Mouse (Mus musculus) hindlimb bud, embryonic 11.5 days (tissue): ENCODE data around the gene Pbx1.

Experiments used
- DNase-seq: peaks from one replicate; pipeline ENCODE4 v3.0.0-alpha.2; 2012; ENCODE audit warnings: low read depth, low spot score; ENCODE audit errors: extremely low spot score

The Pbx1 gene

GRCm38 (mm10) chr1:168384594-168384955 is 47.5 kb downstream of the Pbx1 start:
- DNase-seq = no peak

GRCm38 (mm10) chr1:168383832-168384593 is 48.1 kb downstream of the Pbx1 start:
- no peak for DNase-seq

DNA sequence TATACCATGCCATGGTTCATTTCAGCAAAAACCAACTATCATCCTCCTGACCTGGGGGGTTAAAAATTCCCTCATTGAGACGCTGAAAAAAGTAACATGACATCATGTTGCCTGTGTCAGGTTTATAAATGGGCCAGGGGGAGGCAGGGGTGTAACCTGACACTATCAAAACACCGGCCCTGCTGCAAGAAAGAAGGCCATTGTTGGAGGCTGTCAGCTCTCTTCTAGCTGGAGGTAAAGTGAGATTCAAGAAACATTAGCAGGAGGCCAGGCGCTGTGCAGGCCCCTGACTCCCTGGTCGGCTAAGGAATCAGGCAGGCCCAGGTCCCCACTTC is 49.3 kb downstream of the Pbx1 start:
- DNase-seq = peak; percentile 56

DNA sequence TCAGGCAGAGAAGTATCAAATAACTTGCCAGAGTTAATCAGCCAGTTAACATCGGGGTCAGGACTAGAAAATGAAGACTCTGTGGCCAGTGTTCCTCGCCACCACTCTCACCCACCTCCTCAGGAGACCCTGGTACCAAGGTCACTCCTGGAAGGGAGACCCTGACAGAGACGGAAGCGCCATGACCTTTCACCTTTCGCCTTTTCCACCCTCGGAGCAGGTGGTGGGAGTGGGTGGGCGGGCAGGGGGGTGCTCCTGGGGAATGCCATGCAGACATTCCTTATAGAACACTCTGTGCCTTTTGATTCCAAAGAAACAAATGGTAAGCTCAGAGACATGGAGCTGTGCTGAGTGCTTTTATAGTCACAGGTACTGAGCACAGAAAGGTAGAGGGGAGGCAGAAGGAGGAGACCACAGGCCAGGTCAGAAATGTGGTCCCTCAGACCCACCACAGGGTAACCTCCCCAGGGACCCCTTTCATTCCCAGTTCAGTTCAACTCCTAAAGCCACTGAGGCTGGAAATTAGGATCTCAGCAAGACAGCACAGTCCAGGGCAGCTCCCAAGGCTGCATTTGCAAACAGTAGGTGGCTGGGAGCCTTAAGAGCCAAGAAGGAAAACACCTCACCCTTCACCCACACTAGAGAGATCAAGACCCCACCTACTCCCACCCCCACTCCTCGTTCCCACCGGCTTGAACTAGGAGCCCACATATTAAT is 49.8 kb downstream of the Pbx1 start:
- no peak for DNase-seq

- no peak for DNase-seq
Measured at GRCm38 (mm10) chr1:168381451-168381850, 50.6 kb downstream of the Pbx1 start.

GRCm38 (mm10) chr1:168380241-168380770 is 51.8 kb downstream of the Pbx1 start:
- no peak for DNase-seq

GRCm38 (mm10) chr1:168377650-168378049 is 54.4 kb downstream of the Pbx1 start:
- DNase-seq = no peak

DNA sequence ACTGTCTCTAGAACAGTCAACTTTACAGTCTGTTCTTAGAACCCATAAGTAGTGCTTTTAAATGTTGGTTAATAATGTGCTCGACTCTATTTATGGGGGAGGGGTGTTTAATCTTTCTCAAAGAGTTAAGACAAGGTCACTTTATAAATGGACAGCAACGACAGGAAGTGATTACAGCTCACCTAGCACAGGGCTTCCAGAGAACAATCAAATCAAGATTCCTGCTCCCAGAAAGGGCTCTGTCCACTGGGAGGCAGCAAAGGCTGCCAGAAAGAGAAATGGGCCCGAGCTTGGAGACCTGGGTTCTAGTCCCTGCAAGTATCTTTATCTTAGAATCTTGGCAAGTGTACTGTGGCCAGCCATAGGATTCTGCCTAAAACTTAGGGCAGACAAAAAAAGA is 55.7 kb downstream of the Pbx1 start:
- DNase-seq = no peak

- no peak for DNase-seq
Measured at GRCm38 (mm10) chr1:168374953-168375600, 57.0 kb downstream of the Pbx1 start.

GRCm38 (mm10) chr1:168372089-168372488 is 60.0 kb downstream of the Pbx1 start:
- DNase-seq = no peak

- DNase-seq = no peak
Measured at GRCm38 (mm10) chr1:168370966-168371365, 61.1 kb downstream of the Pbx1 start.

DNA sequence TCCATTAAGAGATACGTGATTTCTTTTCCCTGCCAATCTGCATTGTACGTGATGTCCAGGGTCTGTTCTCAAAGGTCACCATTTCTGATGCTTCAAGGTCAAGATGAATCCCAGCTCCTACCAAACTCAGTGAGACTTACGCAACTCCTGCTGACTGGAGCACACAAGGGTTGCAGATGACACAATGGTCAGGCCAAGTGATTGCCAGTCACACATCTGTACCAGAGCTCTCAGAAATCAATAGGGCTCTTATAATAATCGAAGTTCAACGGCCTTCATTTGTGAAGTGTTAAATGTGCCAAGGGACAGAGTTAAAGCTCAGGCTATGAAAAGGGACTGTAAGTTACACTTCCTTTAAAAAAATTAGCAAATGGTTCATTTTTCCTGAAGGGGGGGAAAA is 65.8 kb downstream of the Pbx1 start:
- no peak for DNase-seq

DNA sequence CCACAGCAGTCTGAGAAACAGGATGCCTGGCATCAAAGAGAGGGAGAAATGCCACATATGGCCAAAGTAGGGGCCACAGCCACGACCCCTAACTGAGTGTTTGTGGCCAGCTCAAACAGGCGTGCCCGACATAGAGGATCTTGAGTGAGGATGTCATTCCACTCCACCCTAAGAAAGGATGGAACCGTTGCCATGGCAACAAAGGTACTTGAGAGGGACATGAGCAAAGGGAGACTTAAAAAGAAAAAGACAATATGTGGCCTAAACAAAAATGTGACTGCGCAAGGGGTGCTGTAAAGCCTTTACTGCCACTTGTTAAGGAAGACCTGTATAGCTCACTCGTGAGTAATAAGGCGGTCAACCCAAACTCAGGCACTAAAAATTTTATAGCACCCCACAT is 67.7 kb downstream of the Pbx1 start:
- DNase-seq = no peak

DNA sequence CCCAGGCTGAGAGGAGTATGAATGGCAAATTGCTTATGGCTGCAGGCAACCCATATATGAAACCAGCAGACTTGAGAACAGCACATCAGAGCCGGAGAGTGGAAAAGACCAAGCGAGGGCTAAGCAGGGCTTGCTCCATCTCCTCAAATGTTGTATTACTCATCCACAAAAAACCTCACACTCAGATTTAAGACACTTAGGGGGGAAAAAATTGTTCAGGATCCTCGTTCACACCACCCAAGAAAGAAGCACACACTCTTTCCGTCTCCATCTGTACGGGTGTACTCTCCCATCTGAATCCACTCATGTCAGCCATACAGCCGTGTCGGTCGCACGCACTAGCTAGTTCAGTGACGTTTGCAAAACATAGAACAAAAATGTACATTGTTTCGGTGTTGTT is 69.0 kb downstream of the Pbx1 start:
- DNase-seq = no peak

DNA sequence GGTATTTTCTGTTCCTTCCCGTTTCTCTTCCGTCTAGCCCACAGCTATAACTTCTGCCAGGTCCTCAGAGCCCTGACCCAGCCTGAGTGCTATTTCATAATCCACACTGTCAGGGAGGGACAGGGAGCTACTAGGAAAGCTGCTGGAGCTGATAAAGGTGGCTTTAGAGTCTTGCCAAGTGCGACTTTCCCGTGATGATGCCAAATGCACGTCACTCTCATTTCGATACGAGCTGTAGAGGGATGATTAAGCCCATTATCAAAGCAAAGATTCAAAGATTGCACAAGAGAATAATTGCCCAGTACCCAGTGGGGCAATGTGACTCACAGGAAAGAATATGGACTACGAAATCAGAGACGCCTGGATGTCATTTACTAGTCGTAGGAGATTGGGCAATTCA is 69.6 kb downstream of the Pbx1 start:
- no peak for DNase-seq

DNA sequence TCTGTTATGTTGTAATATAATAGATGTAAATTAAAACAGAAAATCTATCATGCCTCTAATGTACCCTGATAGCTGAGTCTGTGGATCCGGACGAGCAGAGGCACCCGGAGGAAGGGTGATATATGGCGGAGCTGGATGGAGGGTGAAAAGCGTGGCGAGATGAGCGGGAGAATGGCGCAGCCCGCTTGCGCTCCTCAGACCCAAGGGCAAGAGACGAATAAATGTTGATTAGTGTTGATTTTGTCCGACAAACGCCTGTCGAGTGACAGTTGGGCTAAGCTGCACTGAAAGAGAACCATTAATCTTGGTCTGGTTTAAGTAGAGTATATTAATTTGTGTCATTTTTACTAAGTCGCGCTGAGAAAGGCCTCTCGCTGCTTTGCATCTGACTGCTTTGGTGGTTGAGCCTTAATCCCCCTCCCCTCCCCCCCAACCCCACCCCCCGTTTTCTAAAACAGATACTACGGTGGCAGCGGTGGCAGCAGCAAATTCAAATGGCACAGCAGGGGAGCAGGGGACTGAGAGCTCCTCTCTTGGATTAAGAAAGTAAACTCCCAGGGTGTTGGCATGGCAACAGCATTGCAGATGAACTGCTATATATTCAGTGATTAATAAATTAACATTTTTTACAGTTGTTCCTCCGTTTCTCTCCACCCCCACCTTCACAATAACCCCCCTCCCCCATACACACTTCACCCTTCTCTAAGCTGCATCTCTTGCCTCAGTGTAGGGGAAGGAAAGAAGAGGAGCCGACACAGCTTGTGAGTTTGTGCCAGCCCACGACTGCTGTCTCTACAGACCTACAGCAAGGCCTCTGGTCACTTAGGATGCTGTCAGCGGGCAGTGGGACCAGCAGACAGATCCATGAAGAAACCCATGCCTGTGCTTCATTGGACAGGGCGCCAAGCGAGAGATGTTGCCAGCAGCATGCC is 74.1 kb downstream of the Pbx1 start:
- no peak for DNase-seq

- DNase-seq = no peak
Measured at GRCm38 (mm10) chr1:168356970-168357441, 75.1 kb downstream of the Pbx1 start.

- DNase-seq = no peak
Measured at GRCm38 (mm10) chr1:168355985-168356556, 76.0 kb downstream of the Pbx1 start.

- DNase-seq = no peak
Measured at GRCm38 (mm10) chr1:168354934-168355333, 77.1 kb downstream of the Pbx1 start.

DNA sequence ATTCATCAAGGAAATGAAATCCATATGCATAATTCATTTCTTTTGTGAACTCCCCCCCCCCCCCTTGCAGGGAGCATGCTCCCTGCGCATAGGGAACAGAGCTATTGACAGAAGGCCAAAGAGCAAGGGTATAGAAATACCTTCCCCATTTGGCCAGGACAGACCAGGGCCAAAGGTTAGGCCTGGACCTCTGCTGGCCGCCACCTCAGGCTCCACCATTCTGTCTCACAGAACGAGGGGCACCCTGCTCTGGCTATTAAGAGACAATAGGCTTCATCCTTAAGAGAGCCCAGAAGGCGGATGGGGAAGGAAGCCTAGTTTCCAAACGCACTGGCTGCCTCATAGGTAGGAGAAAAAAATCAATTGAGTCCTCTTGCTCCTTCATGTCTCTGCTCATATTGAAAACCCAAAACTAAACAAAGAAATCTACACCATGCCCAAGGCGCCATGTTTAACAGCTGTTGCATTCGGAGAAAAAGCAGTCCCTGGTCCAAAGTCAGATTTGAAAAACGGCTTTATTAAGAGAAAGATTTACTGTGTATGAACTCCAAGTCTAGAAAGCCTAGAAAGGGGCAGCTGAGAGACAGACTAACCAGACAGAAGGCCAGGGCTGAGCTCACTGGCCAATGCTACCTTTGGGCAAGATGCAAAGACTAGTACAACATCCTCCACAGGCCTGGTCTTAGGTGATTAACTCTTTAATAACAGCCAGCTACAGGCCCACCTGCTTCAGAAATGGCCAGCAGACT is 83.9 kb downstream of the Pbx1 start:
- no peak for DNase-seq
